Mouse (Mus musculus): ENCODE measurements around the gene Gjb4.
A peak's percentile ranks its signal among the peaks of the same experiment; 100 is the strongest.

Gene Gjb4

DNA sequence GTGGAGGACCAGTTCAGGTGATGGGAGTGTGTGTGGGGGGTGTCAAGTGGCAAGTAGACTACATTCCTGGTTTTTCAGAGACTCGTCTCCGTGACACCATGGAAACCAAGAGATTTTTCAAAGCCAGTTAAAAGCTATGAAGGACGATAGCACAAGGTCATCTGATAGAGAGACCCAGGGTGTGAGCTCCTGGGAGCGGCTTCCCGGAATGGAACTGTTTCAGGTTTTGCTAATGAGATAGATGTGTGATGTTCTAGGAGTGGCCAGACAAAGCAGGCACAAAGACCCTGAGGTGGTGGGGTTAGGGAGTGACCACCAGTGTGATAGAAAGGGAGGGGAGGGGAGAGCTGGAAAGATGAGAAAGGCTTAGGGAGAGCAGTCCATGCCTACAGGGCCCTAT, 8.9 kb downstream of the Gjb4 start:
- no peak for DNase-seq

DNA sequence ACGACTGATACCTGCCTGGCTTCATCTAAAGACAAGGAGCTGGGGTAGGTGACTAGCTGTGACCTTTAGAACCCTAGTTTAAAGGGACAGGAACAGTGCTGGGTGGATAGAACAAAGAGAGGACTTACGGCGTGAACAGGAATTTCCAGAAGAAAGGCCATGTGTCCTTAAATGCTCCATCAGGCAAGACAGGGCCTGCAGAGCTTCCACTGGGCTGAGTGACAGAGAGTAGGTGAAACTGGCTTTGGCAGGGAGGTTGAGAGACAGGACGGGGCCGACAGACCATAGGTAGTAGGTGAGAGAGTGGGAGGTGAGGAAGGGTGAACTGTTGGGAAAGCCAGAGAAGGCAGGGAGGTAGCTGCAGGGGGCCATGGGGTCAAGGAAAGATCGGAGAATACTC, 12.5 kb downstream of the Gjb4 start:
- DNase-seq, result no peak

DNA sequence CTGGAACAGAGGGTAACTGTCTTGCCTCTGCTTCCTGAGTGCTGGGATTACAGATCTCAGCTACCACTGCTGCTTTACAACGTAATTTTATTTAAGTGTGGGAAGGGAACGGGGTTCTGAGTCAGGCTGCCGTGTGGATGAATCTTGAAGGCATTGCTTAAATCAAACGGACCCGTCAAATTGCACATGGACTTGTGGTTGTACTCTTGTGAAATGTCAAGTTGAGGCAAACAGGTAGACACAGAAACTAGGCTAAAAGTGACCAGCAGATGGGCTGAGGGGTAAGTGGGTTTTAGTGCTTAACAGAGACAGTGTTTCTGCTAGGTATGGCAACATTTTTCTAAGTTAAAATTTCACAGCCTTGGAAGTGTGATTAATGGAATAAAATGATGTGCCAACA, 16.2 kb downstream of the Gjb4 start:
- DNase-seq, result no peak

DNA sequence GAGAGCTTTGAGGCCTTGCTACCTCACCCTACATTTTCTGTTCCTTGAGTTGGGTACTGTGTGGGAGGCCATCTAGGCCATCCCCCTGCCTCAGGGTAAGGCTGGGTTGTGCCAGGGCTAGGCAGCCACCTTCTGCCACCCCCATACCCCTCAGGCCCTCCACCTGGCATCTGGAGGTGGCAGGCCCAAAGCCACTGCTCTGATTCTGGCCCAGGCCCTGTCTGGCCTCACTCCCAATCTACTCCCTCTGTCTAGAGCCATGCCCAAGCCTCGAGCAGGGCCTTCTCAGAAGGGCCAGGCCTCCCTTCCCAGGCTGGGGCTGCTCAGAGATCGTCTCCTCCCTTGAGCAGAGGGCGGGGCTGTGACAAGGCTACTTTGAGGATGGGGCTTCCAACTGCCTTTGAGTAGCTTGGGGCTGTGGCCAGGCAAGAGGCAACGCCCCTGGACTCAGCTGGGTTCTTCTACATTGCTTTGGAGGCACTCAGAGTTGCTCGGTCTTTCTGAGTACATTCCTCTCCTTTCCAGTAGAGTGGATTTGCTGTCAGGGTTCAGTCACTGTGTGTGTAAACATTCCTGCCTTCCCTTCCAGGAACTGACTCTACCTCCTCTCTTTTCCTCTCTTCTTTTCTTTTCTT, 18.9 kb downstream of the Gjb4 start:
- no peak for DNase-seq

DNA sequence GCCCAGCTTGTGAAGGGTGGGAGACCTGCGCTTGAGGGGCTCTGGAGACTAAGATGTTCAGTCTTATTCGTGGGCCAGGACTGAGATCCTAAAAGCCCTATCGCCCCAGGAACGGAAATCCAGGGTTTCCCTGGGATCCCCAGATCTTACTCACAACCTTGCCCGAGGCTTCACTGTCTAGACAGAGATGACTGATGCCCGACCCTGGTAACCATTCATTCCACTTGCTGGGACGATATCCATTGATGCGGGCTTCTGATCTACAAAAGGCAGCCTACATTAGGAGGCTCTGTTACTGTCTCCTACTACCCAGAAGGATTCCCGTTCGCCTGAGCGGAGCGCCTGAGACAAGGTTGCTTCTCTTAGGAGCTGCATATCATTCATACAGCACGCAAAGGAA, 22.7 kb downstream of the Gjb4 start:
- peak; percentile 29 for DNase-seq

DNA sequence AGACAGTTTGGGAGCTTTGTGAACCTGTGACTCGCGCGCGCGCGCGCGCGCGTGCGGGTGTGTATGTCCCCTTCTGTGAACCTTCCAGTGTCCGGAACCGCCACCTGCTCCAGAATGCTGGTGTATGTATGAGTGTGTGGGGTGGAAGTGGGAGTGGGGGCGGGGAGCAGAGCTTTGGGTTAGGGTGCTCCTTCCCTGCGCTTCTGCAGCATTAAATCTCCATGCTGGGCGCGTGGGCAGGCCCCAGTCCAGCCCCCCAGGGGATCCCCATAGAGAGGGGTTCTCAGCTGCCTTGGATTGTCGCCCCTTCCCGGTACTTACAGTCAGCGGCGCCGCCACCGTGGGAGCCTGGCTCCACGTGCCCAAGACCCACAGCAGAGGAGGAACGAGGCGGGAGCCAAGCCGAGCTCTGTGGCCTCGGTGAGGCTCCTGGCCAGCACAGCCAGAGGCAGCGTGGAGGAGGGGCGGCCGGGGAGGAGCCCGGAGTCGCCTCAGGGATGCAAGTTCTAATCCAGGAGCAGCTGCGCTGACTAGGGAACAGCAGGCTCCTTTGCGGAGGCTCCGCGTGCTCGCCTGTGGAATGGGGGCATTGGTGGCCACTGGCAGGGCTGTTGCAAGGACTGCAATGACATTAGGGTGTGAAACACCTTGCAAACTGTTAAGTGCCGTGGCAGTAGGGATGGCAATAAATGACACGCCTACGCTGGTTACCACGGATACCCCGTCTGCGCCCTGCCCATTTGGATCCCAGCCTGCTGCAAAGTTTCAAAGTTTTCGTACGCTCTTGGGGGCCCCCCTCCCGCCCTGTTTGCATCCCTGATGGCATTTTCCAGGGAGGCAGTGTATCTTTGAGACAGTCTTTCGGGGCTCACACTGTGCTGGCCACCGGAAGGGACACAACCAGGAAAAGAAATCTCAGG, 23.4 kb downstream of the Gjb4 start, which contains the start of gene Gjb3:
TSS of gene Gjb3 (minus strand) at position 664 of the 920 bp plus-strand sequence.
- DNase-seq, result peak; percentile 47

DNA sequence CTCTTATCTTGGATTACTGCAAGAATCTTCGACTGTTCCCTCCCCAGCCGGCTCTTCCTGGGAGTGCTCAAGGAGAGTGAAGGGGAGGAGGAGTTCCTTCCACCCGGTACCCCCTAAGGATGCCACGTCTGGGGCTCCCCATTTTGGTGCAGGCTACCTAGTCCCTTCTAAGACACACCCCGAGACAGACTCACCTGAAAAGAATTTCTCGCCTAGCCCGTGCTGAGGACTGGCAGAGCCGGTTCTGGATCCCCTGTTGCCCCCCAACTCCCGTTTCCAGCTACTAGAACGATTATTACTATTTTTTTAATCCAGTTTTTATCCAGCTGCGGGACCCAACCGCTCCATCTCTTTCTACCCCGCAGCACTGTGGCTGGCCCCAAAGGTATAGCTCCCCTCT, 24.1 kb downstream of the Gjb4 start:
- DNase-seq, result no peak

DNA sequence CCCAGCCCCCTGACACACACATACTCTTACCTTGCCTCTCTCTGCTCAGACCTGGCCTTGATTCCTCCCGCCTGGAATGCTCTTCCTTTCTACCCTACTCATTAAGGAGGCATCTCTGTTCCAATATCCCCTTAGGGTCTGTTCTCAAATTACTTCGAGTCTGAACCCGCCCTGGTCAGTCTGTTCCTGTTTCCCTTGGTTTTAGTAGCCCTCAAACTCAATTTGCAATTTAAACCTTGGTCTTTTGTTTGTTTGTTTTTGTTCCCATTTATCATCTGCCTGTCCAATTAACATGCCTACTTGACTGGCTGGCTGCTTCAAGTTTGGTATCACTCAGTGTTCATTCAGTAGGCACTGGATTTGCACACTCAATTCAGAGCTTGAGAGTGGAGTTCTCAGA, 24.8 kb downstream of the Gjb4 start:
- peak; percentile 38 for DNase-seq

DNA sequence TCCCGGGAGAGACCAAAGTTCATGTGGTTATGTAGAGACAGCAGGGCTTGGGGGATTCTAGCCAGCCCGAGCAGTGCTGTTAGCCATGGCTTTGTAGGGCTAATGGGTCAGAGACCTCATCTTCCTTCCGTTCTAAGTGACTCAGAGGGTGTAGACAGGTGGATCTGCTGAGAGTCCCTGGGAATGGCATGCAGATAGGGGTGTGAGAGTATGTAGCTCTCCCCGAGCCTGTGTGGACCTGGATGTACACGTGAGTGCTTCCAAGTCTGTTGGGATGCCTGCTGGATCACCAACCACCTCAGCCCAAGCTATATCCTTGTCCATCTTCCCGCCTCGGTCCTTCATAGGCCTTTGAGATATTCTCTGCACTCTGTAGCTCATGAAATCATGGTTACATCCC, 25.5 kb downstream of the Gjb4 start:
- DNase-seq, result no peak

DNA sequence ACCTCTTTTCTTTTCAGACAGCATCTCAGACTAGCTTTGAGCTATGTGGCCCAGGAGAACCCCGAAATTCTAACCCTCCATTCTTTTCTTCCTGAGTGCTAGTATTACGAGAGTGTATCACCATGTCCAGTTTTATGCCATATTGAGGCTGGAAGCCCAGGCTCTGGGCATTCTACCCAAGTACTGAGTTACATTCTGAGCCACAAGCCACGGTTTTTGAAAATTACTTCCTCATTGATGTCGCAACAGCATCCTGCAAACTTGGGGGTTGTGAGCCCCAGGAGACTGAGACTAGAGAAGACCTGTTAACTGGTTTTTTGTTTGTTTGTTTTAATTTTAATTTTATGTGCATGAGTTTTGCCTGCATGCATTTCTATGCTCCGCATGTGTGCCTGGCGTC, 26.1 kb downstream of the Gjb4 start:
- no peak for DNase-seq

DNA sequence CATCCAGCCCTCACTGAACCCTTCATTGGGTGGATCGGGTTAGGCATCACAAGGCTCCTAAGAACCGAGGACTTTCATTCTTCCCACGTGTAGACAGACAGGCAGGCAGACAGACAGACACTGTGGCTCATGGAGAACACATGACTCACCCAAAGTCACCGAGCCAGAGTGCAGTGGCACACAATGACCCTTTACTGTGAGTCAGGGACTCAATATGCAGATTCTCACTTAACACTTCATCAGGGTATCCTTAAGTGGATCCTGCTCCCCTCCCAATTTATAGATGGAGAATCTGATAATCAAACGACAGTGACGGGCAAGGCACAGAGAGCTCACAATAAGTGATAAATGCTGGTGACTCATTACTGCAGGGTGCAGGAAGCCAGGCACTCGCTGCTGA, 26.6 kb downstream of the Gjb4 start:
- no peak for DNase-seq

DNA sequence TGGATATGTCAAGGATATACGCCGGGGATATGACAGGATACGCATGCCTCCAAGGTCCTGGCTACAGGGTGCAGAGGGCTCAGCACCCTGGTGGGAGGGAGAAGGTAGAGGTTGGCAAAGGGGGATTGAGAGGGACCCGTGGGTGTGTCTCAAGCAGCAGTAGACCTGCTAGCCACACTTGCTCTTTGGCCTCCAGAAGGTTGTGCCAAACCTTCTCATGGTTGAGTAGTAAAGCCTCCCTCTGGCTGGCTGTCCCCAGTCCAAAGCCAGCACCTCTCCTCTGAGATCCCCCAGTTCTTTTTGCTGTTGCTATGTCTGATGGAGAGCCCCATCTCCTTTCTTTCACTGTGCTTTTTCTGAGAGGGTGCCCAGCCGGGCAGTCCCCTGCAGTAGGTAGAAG, 28.6 kb downstream of the Gjb4 start:
- DNase-seq, result no peak

DNA sequence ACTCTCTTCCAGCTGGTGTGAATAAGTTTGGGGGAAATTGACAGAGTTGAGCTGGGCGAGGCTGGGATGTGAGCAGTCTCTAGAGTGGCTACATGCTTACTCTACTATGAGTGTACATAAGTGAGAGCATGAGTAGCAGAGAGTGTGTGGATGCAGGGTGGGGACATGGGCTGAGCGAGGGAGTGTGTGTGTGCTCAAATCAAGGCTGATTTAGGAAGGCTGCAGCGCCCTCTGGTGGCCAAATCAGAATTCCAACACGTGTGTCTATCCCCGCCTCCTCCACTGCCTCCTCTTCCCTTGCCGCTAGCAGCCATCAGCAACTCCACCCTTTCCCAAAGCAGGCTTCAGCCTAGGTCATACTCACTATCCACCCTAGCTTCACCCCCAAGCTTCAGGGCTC, 29.1 kb downstream of the Gjb4 start:
- DNase-seq, result peak; percentile 91

DNA sequence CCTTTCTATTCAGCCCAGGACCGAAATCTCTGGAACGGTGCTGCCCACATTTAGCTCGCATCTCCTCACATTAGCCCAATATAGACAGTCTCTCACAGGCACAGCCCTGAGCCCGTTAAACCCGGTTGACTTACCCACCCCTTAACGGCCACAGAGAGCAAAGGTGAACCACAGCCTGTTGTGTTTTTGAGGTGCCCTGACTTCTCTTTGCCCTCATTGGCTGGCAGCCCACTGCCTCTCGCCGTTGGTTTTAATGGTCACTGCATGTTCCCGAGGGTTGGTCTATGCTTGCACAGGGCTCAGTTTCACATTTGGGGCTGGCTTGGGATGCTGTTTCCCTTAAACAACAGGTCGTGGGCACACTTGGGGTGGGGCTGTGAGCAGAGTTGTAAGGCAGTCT, 29.6 kb downstream of the Gjb4 start:
- DNase-seq, result no peak

DNA sequence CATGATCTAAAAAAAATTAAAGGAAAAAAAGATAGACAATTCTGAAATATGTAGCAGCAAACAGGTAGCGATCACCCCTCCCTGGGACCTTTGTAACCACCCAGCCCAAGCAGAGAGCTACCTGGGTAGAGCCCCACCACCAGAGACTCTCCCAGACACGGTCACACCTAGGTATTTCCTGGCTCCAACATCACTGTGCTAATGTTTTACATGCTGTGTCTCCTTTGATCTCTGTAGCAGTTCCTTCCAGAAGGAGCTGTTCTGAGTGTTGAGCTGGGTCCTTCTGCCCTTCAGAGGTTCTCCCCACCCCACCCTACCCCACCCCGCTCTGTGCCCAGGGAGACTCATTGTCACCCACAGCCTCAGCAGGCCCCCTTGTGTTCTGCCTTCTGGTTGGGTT, 30.2 kb downstream of the Gjb4 start:
- DNase-seq, result no peak

DNA sequence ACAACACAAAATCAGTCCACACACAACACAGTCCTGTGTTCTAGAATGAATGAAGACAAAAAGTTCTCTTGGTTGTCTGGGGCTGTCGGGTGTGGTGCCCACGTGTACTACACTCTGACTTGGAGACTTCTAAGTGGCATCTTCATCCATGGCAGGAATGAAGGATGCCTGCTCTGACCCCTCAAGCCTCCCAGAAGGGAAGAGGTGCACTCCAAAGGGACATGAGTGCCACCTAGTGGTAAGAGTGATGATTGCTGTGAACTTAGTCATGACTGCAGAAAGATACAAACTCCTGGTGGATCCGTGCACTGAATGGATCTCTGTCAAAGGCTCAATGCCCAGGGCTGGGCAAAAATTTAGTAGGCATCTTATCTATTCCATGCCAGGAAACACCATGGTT, 34.3 kb downstream of the Gjb4 start:
- DNase-seq, result peak; percentile 88

DNA sequence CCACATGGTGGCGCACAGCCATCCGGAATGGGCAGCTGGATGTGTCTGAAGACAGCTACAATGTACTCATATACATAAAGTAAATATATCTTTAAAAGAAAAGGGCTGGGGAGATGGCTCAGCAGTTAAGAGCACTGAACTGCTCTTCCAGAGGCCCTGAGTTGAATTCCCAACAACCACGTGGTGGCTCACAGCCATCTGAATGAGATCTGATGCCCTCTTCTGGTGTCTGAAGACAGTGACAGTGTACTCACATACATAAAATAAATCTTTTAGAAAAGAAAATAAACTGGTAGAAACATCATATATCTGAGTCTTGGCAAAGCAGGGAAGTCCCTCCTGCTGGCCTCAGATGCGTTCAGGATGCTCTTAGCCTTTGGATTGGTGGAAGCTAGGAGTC, 36.7 kb downstream of the Gjb4 start:
- DNase-seq, result no peak

DNA sequence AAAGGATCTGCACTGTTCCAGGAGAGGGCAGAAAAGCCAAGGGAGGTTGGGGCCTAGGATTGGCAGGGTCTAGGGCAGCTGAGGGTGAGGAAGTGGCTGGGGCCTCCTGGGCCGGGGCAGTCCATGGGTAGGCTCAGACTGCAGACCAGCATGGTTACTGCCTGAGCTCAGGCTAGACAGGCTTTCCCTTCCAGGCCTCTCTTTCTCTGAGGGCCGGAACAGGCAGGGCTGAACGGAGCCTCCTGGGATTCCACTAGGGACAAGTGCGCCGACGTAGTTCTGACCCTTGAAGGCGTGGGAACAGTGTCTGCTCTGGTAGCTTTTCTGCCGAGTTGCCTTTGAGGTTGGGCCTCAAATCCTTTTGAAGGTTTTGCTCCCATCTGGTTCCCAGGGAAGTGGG, 38.1 kb downstream of the Gjb4 start:
- no peak for DNase-seq

DNA sequence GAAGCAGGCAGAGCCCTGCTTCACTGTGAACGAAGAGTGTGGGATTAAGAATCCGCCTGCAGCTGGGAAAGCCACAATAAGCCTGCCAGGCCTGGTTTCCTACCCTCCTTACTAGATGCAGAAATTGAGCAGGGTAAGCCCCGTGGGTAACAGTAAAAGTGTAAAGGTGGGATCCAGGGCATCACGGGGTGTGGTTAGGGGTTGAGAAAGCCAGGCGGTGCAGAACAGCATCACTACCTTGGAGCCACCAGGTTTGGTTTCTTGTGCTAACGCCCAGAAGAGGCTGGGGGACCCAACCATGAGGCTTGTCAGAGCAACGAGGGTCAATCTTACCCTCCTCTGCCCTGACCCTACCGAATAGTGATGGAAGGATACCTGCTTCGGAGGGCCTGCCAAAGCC, 39.3 kb downstream of the Gjb4 start:
- no peak for DNase-seq

DNA sequence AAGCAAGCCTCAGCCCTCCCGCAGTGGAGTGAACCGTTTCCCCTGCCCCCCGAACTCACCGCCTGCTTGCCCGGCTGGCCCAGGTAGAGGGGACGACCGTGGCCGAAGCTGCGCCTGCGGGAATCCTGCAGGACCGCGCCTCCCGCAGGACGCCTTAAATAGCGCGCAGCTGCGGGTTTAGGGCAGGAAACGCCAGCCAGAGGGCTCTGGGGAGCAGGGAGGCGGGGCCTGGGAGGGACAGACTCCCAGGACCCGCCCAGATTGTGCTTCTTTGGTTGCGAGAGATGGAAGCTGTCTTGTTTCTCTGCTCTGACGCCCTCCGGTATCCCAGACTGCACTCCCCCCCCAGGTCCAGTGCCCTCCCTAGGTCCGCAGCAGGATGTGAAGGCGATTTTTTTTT, 40.0 kb downstream of the Gjb4 start, which contains the start of gene Gja4:
TSS of gene Gja4 (minus strand) at position 179 of the 400 bp plus-strand sequence.
- peak; percentile 89 for DNase-seq

DNA sequence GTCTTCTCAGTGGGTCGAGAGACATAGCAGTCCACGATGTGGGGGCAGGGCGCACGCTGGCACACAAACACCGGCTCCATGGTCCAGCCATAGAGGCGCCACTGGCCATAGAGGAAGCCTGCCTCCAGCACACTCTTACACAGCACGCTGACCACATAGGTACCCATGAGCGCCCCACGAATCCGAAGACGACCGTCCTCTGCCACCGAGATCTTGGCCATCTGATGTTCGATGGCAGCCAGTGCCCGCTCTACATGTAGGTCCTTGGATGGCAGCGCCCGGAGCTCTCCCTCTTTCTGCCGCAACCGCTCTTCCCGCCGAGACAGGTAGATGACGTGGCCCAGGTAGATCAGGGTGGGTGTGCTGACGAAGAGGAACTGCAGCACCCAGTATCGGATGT, 41.5 kb downstream of the Gjb4 start:
- DNase-seq, result no peak

DNA sequence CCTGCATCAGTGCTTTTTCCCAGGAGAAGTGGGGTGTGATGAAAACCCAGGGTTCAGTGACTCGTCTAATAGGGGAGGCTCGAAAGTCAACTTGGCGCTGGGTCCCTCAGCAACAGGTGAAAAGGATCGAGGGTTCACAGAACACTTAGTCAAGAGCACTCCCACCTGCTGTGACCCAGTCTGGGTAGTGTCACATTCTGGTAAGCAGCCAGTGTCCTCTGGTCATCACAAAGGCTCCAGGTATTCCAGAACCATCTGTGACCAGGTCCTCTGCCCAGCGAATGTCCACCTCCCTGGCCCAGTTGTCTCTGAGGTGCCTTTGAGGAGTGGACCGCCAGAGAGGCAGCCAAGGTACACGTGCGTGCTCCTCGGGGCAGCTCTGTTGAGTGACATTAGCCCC, 42.3 kb downstream of the Gjb4 start:
- no peak for DNase-seq

DNA sequence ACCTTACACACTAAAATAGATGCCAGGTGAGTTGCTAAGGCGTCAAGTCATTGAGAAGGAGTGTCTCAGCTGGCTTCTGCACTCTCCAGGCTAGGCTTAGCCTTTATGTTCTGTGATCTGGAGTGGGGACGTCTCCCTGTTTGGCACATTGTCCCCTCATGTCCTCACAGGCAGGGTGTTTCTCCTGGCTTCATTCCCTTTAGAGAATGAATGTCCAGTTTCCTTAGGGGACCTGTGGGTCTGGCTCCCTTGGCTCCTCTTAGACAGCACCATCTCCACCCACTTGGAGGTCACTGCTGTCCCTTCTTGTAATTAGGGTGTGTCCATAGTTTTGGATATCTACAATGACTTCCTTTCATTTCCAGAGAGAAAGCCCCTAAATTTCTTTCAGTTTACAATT, 47.0 kb downstream of the Gjb4 start:
- DNase-seq, result no peak

DNA sequence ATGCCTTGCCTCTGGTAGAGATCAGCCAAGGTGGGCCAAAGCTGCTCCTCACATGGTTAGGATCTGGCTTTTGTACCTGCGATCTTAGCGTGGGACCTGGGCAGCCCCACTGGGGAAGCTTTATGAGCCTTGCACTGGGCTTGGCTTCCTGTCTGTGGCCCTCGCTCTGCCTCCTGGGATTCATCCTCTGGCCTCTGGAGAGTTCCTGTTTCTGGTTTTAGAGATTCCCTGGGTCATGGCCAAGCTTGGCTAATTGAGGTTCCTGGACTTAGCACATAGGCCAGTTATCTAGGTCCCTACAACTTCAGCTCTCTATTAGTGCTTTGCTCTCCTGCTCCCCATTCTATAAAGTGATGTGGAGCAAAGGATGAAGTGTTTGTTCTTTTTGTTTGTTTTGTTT, 50.1 kb downstream of the Gjb4 start:
- no peak for DNase-seq

Measured in retina, postnatal 1 day (tissue).